Mouse (Mus musculus) liver, adult 2 months (tissue): Measurements from ENCODE around the gene Tmem52. TPM values are rescaled to one million over a fixed set of nuclear protein-coding genes. Genes with fewer than 3 reads are reported as not detected.

Source experiments
- DNase-seq: peaks from one replicate; pipeline ENCODE4 v3.0.0-alpha.2; 2011; ENCODE audit warnings: low read depth, low spot score; ENCODE audit errors: extremely low read depth
- H3K27ac ChIP-seq: fragments of 200-500 bp; replicated peaks from 2 replicates; pipeline ENCODE4 v1.5.1; 2012; ENCODE audit warnings: low read depth, mild to moderate bottlenecking, control low read depth, inconsistent platforms, low read length; ENCODE audit not compliant: insufficient read depth
- H3K27me3 ChIP-seq: fragments of 200-500 bp; 2 replicates; pipeline ENCODE4 v1.6.1; 2012; ENCODE audit warnings: mild to moderate bottlenecking, moderate library complexity, low read length, inconsistent platforms; ENCODE audit not compliant: control insufficient read depth, insufficient read depth
- H3K36me3 ChIP-seq: fragments of 200-500 bp; 2 replicates; pipeline ENCODE4 v1.6.1; 2012; ENCODE audit warnings: low read length, inconsistent platforms; ENCODE audit not compliant: control insufficient read depth, insufficient read depth
- H3K4me1 ChIP-seq: fragments of 200-500 bp; 2 replicates; pipeline ENCODE4 v1.6.1; 2011; ENCODE audit warnings: low read length; ENCODE audit not compliant: control insufficient read depth, insufficient read depth
- H3K4me3 ChIP-seq: fragments of 200-500 bp; 2 replicates; pipeline ENCODE4 v1.5.1; 2011; ENCODE audit warnings: low read depth, mild to moderate bottlenecking, control low read depth, low read length, moderate library complexity; ENCODE audit not compliant: insufficient read depth
- H3K79me2 ChIP-seq: fragments of 200-500 bp; 2 replicates; pipeline ENCODE4 v1.6.1; 2012; ENCODE audit warnings: inconsistent platforms, mild to moderate bottlenecking, low read length, moderate library complexity; ENCODE audit not compliant: control insufficient read depth, insufficient read depth
- H3K9ac ChIP-seq: fragments of 200-500 bp; 2 replicates; pipeline ENCODE4 v1.6.1; 2012; ENCODE audit warnings: low read depth, mild to moderate bottlenecking, control low read depth, inconsistent platforms, low read length
- CTCF ChIP-seq: fragments of 200-500 bp; IDR thresholded peaks from 2 replicates; pipeline ENCODE4 v1.5.1; 2011; ENCODE audit warnings: low read depth, low read length, control low read depth
- POLR2A ChIP-seq: fragments of 200-500 bp; IDR thresholded peaks from 2 replicates; pipeline ENCODE4 v1.6.1; 2011; ENCODE audit warnings: low read length, control low read depth; ENCODE audit not compliant: insufficient read depth; ENCODE audit errors: extremely low read depth
- WGBS: fragments of 180-500 bp; shearing (Covaris S2); methylation state at CpG from one replicate; pipeline ENCODE4 v1.1.7; 2018; 5-methylcytosine and 5-hydroxymethylcytosine counted together
- polyA plus RNA-seq: library from polyadenylated mRNA; depleted of rRNA; stranded (reverse); fragments of >200 nt; gene quantifications from 2 replicates; pipeline ENCODE4 v1.2.3, GENCODE M21; 2012
- total RNA-seq: library from RNA; depleted of rRNA; stranded (reverse); fragments of >200 nt; gene quantifications from 2 replicates; pipeline ENCODE4 v1.2.3, GENCODE M21; 2014

The Tmem52 gene
- total and polyA plus RNA-seq, 2 experiments: not detected

- no peak for TF ChIP-seq CTCF
- TF ChIP-seq POLR2A: no peak
- WGBS: 67% methylated on average over 3 of the region's 3 CpGs
- Histone ChIP-seq H3K36me3 (no peaks in the 10 kb centered on the region), H3K27ac (peak overlapping the region; percentile 75), H3K4me3 (no peak overlapping the region), H3K4me1 (peaks cover 8% of the 10 kb centered on the region), H3K79me2 (peaks cover 13% of the 10 kb centered on the region), H3K27me3 (no peaks in the 10 kb centered on the region), H3K9ac (no peak overlapping the region)
- no peak for DNase-seq
Observed at GRCm38 (mm10) chr4:155487746-155488145, 18.8 kb downstream of the Tmem52 start.

- Histone ChIP-seq H3K36me3 (no peaks in the 10 kb centered on the region), H3K79me2 (peaks cover 15% of the 10 kb centered on the region), H3K4me1 (peaks cover 9% of the 10 kb centered on the region), H3K4me3 (no peak overlapping the region), H3K9ac (no peak overlapping the region), H3K27me3 (no peaks in the 10 kb centered on the region), H3K27ac (peak overlapping the region; percentile 75)
- DNase-seq: peak; percentile 53
- TF ChIP-seq POLR2A (no peak), CTCF (no peak)
- WGBS: 27% methylated on average over 8 of the region's 8 CpGs
Observed at GRCm38 (mm10) chr4:155488232-155489025, 19.5 kb downstream of the Tmem52 start.

- TF ChIP-seq POLR2A (no peak), CTCF (no peak)
- H3K4me1 ChIP-seq: peaks cover 11% of the 10 kb centered on the region
- DNase-seq: no peak
- H3K4me3 ChIP-seq: no peak overlapping the region
- 90% methylated on average over 9 of the region's 9 CpGs for WGBS
- peak overlapping the region; percentile 75 for H3K27ac ChIP-seq
- H3K79me2 ChIP-seq: peaks cover 16% of the 10 kb centered on the region
- H3K9ac ChIP-seq: no peak overlapping the region
- no peaks in the 10 kb centered on the region for H3K27me3 ChIP-seq
- no peaks in the 10 kb centered on the region for H3K36me3 ChIP-seq
Observed at GRCm38 (mm10) chr4:155489101-155489970, 20.4 kb downstream of the Tmem52 start.

- no peak for DNase-seq
- TF ChIP-seq POLR2A (no peak), CTCF (no peak)
- no peaks in the 10 kb centered on the region for H3K36me3 ChIP-seq
- no peaks in the 10 kb centered on the region for H3K27me3 ChIP-seq
- peaks cover 23% of the 10 kb centered on the region for H3K79me2 ChIP-seq
- H3K4me1 ChIP-seq: peaks cover 11% of the 10 kb centered on the region
- no peak overlapping the region; the same call in 1 of the 2 replicates for H3K4me3 ChIP-seq
- H3K9ac ChIP-seq: peak overlapping the region; percentile 78
- WGBS: 37% methylated on average over 5 of the region's 5 CpGs
- H3K27ac ChIP-seq: peak overlapping the region; percentile 28
Observed at GRCm38 (mm10) chr4:155490456-155490855, 21.5 kb downstream of the Tmem52 start.

GRCm38 (mm10) chr4:155490990-155491504 is 22.1 kb downstream of the Tmem52 start, which contains the start of gene Gnb1:
Gene Gnb1, plus strand, starts transcription at chr4:155491361.
- WGBS: under 1% methylated on average over 46 of the region's 60 CpGs
- DNase-seq: peak; percentile 62
- peak within 1 kb of the TSS; percentile 93 for H3K9ac ChIP-seq
- peaks cover 12% of the 10 kb centered on the region for H3K4me1 ChIP-seq
- no peaks in the 10 kb centered on the region for H3K27me3 ChIP-seq
- H3K79me2 ChIP-seq: peaks cover 27% of the 10 kb centered on the region
- TF ChIP-seq POLR2A: 0 out of 2 replicates have a peak, but pooled peaks have one; percentile 10
- TF ChIP-seq CTCF: no peak
- peak within 1 kb of the TSS; percentile 69 for H3K4me3 ChIP-seq
- no peaks in the 10 kb centered on the region for H3K36me3 ChIP-seq
- peak within 1 kb of the TSS; percentile 56 for H3K27ac ChIP-seq
